Mouse (Mus musculus) cortical plate, adult 2 months (tissue): ENCODE measurements around the gene Ren1.
"Not testable (repeated sequence)": the region's sequence is repeated elsewhere in the genome, so short reads cannot be mapped to it uniquely, and the experiment has no call there.

Experiments
- CTCF ChIP-seq: fragments of 200-500 bp; IDR thresholded peaks from 2 replicates; pipeline ENCODE4 v1.5.1; 2011; ENCODE audit warnings: mild to moderate bottlenecking, control low read depth, low read length; ENCODE audit not compliant: insufficient read depth; ENCODE audit errors: extremely low read depth
- POLR2A ChIP-seq: fragments of 200-500 bp; IDR thresholded peaks from 2 replicates; pipeline ENCODE4 v1.6.1; 2011; ENCODE audit warnings: mild to moderate bottlenecking, low read length, control low read depth; ENCODE audit not compliant: insufficient read depth; ENCODE audit errors: extremely low read depth

GRCm38 (mm10) chr1:133340403-133340802 is 9.9 kb upstream of the Ren1 start:
- TF ChIP-seq CTCF, POLR2A: not testable (repeated sequence)
